Comparison of ENCODE assay signal across 8 mouse cellular contexts in genomic region chr4:59804754-59805153, GRCm38 (mm10). TPM values are rescaled to one million over a fixed set of nuclear protein-coding genes. Genes with fewer than 3 reads are reported as not detected.
DNase-seq lines count a peak whose midpoint lies in the region; ATAC-seq and TF ChIP-seq lines count a peak whose summit lies in the region.

No protein-coding gene starts in this region.

- peak overlapping the region; percentile 99; the same call in 1 of the 2 replicates for H3K4me3 ChIP-seq in left cerebral cortex, adult 2 months
- peak overlapping the region; percentile 82 for H3K4me3 ChIP-seq in embryonic facial prominence, embryonic 15.5 days (replicated peaks)
- H3K4me3 ChIP-seq in limb, embryonic 10.5 days: peak overlapping the region; percentile 71
- H3K4me3 ChIP-seq in neural tube, embryonic 13.5 days: peak overlapping the region; percentile 71

- DNase-seq in left cerebral cortex, adult 2 months (ENCODE audit: extremely low spot score in 1 of 2, low spot score in 2 of 2): no peak
- DNase-seq in left cerebral cortex, adult 8-10 months (ENCODE audit: low spot score in 2 of 2): no peak
- no peak for DNase-seq in limb, embryonic 10.5 days (ENCODE audit: low spot score)
- no peak for DNase-seq in yolk sac, embryonic 10.5 days (ENCODE audit: low spot score)
- DNase-seq in cerebellum, postnatal 4 days (ENCODE audit: low spot score in 2 of 2): no peak
- no peak for DNase-seq in cerebellum, adult 11 months

- no peak for TF ChIP-seq CTCF in left cerebral cortex, adult 2 months (IDR thresholded peaks at IDR 0.05)

- peaks cover 11% of the 10 kb centered on the region for H3K4me1 ChIP-seq in embryonic facial prominence, embryonic 15.5 days
- peaks cover 14% of the 10 kb centered on the region for H3K4me1 ChIP-seq in limb, embryonic 10.5 days
- peaks cover 29% of the 10 kb centered on the region for H3K4me1 ChIP-seq in neural tube, embryonic 13.5 days (replicated peaks)

- 81% methylated on average over 1 of the region's 1 CpGs for WGBS in embryonic facial prominence, embryonic 15.5 days
- WGBS in limb, embryonic 10.5 days: 84% methylated on average over 1 of the region's 1 CpGs
- WGBS in neural tube, embryonic 13.5 days: 57% methylated on average over 1 of the region's 1 CpGs

- H3K27me3 ChIP-seq in embryonic facial prominence, embryonic 15.5 days: no peaks in the 10 kb centered on the region
- 0 out of 2 replicates have a peak, but pooled peaks cover 4% of the 10 kb centered on the region for H3K27me3 ChIP-seq in limb, embryonic 10.5 days (ENCODE audit: low read depth, poor library complexity, severe bottlenecking)
- H3K27me3 ChIP-seq in neural tube, embryonic 13.5 days: no peaks in the 10 kb centered on the region

- intact Hi-C loops in left cerebral cortex, adult 2 months (cut with DNase I): loop anchor here (2.0 to 5.0 kb wide), 2 partner anchors 43 to 64 kb away; no protein-coding TSS in a partner anchor

- H3K9ac ChIP-seq in embryonic facial prominence, embryonic 15.5 days: no peak overlapping the region
- peak overlapping the region; percentile 90 for H3K9ac ChIP-seq in neural tube, embryonic 13.5 days

- H3K4me2 ChIP-seq in embryonic facial prominence, embryonic 15.5 days (replicated peaks): peak overlapping the region; percentile 95
- H3K4me2 ChIP-seq in neural tube, embryonic 13.5 days: peak overlapping the region; percentile 89

- H3K27ac ChIP-seq in left cerebral cortex, adult 2 months: peak overlapping the region; percentile 95
- no peak overlapping the region for H3K27ac ChIP-seq in embryonic facial prominence, embryonic 15.5 days (replicated peaks)
- peak overlapping the region; percentile 89; the same call in 1 of the 2 replicates for H3K27ac ChIP-seq in limb, embryonic 10.5 days
- peak overlapping the region; percentile 90 for H3K27ac ChIP-seq in neural tube, embryonic 13.5 days (replicated peaks)

- H3K36me3 ChIP-seq in embryonic facial prominence, embryonic 15.5 days: no peaks in the 10 kb centered on the region
- H3K36me3 ChIP-seq in limb, embryonic 10.5 days: no peaks in the 10 kb centered on the region
- H3K36me3 ChIP-seq in neural tube, embryonic 13.5 days: no peaks in the 10 kb centered on the region

- ATAC-seq in embryonic facial prominence, embryonic 15.5 days (ENCODE audit: insufficient number of reproducible peaks, low FRiP score, low TSS enrichment, low read depth): no peak
- no peak for ATAC-seq in neural tube, embryonic 13.5 days (ENCODE audit: low read depth)

- H3K9me3 ChIP-seq in embryonic facial prominence, embryonic 15.5 days (replicated peaks): no peaks in the 10 kb centered on the region
- H3K9me3 ChIP-seq in limb, embryonic 10.5 days (replicated peaks): no peaks in the 10 kb centered on the region
- H3K9me3 ChIP-seq in neural tube, embryonic 13.5 days: no peaks in the 10 kb centered on the region

RNA-seq across cellular contexts. Expression of gene Snx30, which starts 0.9 kb away (rescaled TPM):
- 10 to 100 TPM; 33.4 to 37.2 TPM for total RNA-seq in left cerebral cortex, adult 2 months (2021)
- 10 to 100 TPM; 29.5 to 41.8 (median 34.9) TPM for total RNA-seq in left cerebral cortex, adult 8-10 months (2022)
- polyA plus RNA-seq in embryonic facial prominence, embryonic 15.5 days (2015; fragmentation: Nextera tagmentation; extraction: Ambion mirVana): 10.3 and 11.1 TPM in 2 replicates
- polyA plus RNA-seq in limb, embryonic 10.5 days (2016; fragmentation: Nextera tagmentation; extraction: Ambion mirVana): 5.3 and 5.9 TPM in 2 replicates
- 12.9 and 14.8 TPM in 2 replicates for polyA plus RNA-seq in neural tube, embryonic 13.5 days (2015; fragmentation: Nextera tagmentation; extraction: Ambion mirVana)

RNA-seq across cellular contexts. Expression of gene Inip, which starts 3.4 kb away (rescaled TPM):
- 10 to 100 TPM; 22.3 to 23.1 TPM for total RNA-seq in left cerebral cortex, adult 2 months (2021)
- 10 to 100 TPM; 20.3 to 22.3 (median 21.0) TPM for total RNA-seq in left cerebral cortex, adult 8-10 months (2022)
- polyA plus RNA-seq in embryonic facial prominence, embryonic 15.5 days (2015; fragmentation: Nextera tagmentation; extraction: Ambion mirVana): 43.8 and 45.8 TPM in 2 replicates
- 84.8 and 88.9 TPM in 2 replicates for polyA plus RNA-seq in limb, embryonic 10.5 days (2016; fragmentation: Nextera tagmentation; extraction: Ambion mirVana)
- polyA plus RNA-seq in neural tube, embryonic 13.5 days (2015; fragmentation: Nextera tagmentation; extraction: Ambion mirVana): 60.3 and 67.3 TPM in 2 replicates
